In the genomic region with DNA sequence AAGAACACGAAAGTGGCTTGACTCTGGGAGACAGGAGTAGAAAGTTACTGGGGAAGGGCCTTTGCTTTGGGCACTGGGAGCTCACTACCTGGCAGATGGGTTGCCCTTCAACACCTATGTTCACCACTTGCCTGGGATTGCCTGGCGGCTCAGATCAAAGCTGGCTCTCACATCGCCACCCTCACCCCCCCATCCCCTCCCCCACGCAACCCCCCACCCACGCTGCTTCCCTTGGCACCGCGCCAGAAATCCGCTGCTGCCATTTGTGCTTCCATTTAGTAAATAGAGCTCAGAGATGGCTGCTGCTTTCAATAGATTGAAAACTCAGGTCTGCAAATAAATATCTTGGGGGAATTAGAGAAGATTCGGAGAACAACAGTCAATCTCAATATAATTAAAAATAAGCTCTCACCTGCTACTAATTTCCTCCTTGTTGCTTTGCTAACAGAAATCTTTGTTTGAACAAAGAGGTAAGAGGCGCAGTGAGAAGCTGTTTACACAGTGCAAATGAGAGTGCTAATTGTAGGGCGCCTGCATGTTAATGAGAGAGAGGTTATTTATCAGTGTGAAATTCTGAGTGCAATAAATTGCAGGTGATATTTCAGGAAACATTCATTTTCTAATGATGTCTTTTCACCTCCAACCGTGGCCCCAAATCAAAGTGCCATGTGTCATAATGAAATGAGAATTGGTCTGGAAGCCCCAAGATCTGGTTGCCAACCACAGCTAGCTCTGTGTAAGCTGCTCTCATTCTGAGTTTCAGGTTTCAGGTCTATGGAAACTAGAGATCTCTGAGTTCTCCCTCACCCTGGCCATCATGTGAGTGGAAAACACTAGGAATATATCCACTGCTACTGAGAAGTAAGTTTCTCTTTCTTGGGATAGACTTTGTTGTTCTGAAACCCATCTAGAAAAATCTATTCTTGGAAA, we compare ENCODE assay signal across 15 mouse cellular contexts.
DNase-seq lines count a peak whose midpoint lies in the region; ATAC-seq lines count a peak whose summit lies in the region.
"Had no signal": no experiment of that assay in that cellular context is flagged by ENCODE, and none has a peak within 500 bp of the region (broad histone marks: within the 10 kb centered on the region; RNA-seq: fewer than 3 reads in every experiment).

No protein-coding gene starts in this region.

- no peaks in the 10 kb centered on the region for H3K36me3 ChIP-seq in hindbrain, embryonic 15.5 days
- H3K36me3 ChIP-seq: embryonic facial prominence, embryonic 13.5 days; liver, embryonic 13.5 days had no signal

- H3K4me1 ChIP-seq in hindbrain, embryonic 15.5 days (replicated peaks), result peaks cover 10% of the 10 kb centered on the region
- H3K4me1 ChIP-seq: liver, embryonic 13.5 days had no signal

- H3K27me3 ChIP-seq in hindbrain, embryonic 15.5 days, result no peaks in the 10 kb centered on the region
- H3K27me3 ChIP-seq: embryonic facial prominence, embryonic 13.5 days; liver, embryonic 13.5 days had no signal

- no peaks in the 10 kb centered on the region for H3K9me3 ChIP-seq in hindbrain, embryonic 15.5 days
- H3K9me3 ChIP-seq: liver, embryonic 13.5 days had no signal

- no peak overlapping the region for H3K9ac ChIP-seq in hindbrain, embryonic 15.5 days
- H3K9ac ChIP-seq: embryonic facial prominence, embryonic 13.5 days; liver, embryonic 13.5 days had no signal

- peak; percentile 7 for DNase-seq in heart, postnatal 4 days
- no peak for DNase-seq in heart, adult 8-10 months (ENCODE audit: low spot score)
- peak; percentile 11 for DNase-seq in right cerebral cortex, postnatal 14 days
- no peak for DNase-seq in right cerebral cortex, adult 2 months (ENCODE audit: low spot score in 2 of 2)
- no peak for DNase-seq in T-cell, adult 2 months (ENCODE audit: low spot score)
- DNase-seq in spleen, postnatal 10 days (ENCODE audit: low spot score in 2 of 2), result no peak
- DNase-seq in right cerebral cortex, adult 18-20 months, result no peak
- DNase-seq: adrenal gland, postnatal 10 days; gastrocnemius, postnatal 25 days; kidney, adult 2 months; liver, embryonic 13.5 days had no signal

- peak overlapping the region; percentile 20 for H3K4me2 ChIP-seq in hindbrain, embryonic 15.5 days
- H3K4me2 ChIP-seq: embryonic facial prominence, embryonic 13.5 days; liver, embryonic 13.5 days had no signal

- no peak overlapping the region for H3K4me3 ChIP-seq in hindbrain, embryonic 15.5 days
- H3K4me3 ChIP-seq: embryonic facial prominence, embryonic 13.5 days; liver, embryonic 13.5 days had no signal

- 48% methylated on average over 12 of the region's 12 CpGs for WGBS in hindbrain, embryonic 15.5 days

- no peak for ATAC-seq in hindbrain, embryonic 15.5 days (ENCODE audit: low FRiP score, low read depth)

- H3K27ac ChIP-seq in hindbrain, embryonic 15.5 days (replicated peaks), result peak overlapping the region; percentile 51; the same call in 1 of the 2 replicates
- H3K27ac ChIP-seq: embryonic facial prominence, embryonic 13.5 days; liver, embryonic 13.5 days; macrophage; stomach, postnatal 0 days had no signal

Comparison
In these comparisons a context has a peak if more than half of its experiments do, and no peak if none do; other contexts are left out.
1. DNase-seq: peak in heart, postnatal 4 days (single experiment) and right cerebral cortex, postnatal 14 days (single experiment); none in heart, adult 8-10 months (single experiment), right cerebral cortex, adult 2 months (0 of 2), T-cell, adult 2 months (single experiment), spleen, postnatal 10 days (0 of 2) and right cerebral cortex, adult 18-20 months (single experiment).